Mouse (Mus musculus) bone marrow macrophage, adult 2 months (primary cell): ENCODE measurements around the gene Dync1li1.

Source experiments
- CTCF ChIP-seq: IDR thresholded peaks from 2 replicates; pipeline ENCODE4 v1.5.1; 2012; ENCODE audit warnings: low read depth, mild to moderate bottlenecking, low read length, moderate library complexity
- POLR2A ChIP-seq: IDR thresholded peaks from 2 replicates; pipeline ENCODE4 v1.6.1; 2012; ENCODE audit warnings: mild to moderate bottlenecking, low read depth, low read length, borderline replicate concordance

DNA sequence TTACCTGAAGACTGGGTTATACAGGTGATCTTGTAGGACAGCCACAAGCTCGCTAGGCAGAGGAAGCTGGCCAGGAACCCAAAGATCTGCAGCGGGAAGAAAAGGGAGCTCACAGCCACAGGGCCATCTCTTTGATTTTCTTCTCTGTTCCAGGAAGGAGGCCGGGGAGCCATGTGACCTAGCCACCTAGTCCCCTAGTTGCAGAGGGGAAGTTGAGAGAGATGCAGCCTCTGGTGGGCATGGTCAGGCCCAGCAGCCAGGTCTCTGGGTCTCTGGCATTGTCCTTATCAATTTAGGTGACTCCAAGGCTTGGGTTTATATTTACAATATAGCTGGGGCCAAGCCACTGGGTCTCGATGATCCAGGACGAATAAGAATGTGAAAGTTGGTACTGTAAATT, 70.2 kb downstream of the Dync1li1 start:
- TF ChIP-seq CTCF, result no peak
- TF ChIP-seq POLR2A, result no peak
